Mouse (Mus musculus): ENCODE data around the gene Bcl7a. TPM values are rescaled to one million over a fixed set of nuclear protein-coding genes. Genes with fewer than 3 reads are reported as not detected.

Bcl7a gene
- polyA plus RNA-seq, 1 experiment from 2014 or later = 2.2 TPM

DNA sequence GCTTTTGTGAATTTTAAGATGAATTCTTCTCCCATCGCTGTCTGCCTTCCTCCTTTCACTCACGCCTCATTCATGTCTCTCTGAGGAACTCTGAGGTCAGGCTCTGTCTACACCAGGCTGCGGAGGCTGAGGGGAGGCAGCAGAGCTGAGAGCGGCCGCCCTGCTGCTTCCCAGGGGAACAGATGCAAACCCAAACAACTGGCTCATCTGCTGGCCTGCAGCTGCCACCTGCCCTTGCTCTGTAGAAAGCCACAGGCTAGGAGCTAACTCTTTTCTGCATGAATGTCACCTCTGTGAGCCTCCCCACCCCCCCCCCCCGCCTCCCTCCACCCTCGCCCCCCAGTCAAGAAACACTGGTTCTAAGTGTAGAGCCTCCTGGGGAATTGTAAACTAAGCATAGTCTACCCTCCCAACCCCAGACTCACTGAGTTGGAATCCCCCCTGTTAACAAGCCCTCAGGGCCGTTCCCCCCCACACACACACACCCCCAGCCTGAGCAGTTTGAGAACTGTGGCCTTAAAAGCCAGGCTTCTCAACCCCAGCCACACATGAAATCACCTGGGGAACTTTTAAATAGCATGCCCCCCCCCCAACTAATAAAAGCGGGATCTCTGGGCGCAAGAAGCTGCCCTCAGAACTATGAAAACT, 28.3 kb upstream of the Bcl7a start:
- Histone ChIP-seq H3K4me3 (ENCODE audit: inconsistent target) (no peak overlapping the region), H3K27ac (no peak overlapping the region), H3K79me2 (ENCODE audit: inconsistent target) (no peaks in the 10 kb centered on the region), H3K36me3 (ENCODE audit: inconsistent target) (no peaks in the 10 kb centered on the region)
- WGBS (ENCODE audit: missing documents) = 87% methylated on average over 8 of the region's 10 CpGs

DNA sequence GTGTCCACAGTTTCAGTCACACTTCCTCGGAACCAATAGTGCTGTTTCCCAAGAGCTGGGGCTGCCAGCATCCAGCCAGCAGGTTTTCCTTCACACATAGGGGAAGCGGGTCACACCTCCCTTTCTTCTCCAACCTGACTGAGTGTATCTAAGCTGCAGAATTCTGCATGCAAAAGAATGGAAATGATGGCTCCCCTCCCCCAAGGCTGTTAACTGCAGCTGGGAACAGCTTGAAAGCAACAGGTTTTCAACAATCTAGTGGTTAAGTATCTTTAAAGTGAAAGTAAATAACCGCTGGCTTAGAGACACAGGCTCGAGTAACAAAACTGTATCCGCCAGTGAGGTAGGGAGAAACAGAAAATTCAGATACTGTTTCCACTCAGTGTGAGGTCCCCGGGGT, 25.6 kb upstream of the Bcl7a start:
- Histone ChIP-seq H3K27ac (no peak overlapping the region), H3K79me2 (ENCODE audit: inconsistent target) (no peaks in the 10 kb centered on the region), H3K36me3 (ENCODE audit: inconsistent target) (no peaks in the 10 kb centered on the region), H3K4me3 (ENCODE audit: inconsistent target) (peak overlapping the region; percentile 31)
- 18% methylated on average over 5 of the region's 6 CpGs for WGBS (ENCODE audit: missing documents)

DNA sequence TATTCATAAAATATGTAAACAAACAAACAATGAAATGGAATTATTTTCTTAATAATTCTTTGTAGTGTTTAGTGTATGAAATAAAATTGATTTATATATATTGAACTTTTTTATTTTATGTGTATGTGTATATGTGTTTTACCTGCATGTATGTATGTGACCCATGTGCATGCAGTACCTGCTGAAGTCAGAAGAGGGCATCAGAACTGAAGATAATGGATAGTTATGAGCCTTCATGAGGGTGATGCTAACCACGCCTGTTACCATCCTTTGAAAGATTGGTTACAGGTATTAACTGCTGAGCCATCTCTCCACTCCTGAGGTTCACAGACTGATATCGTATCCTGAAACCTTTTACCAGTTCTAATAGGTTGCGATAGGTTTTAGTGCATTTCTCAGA, 23.5 kb upstream of the Bcl7a start:
- Histone ChIP-seq H3K27ac (no peak overlapping the region), H3K4me3 (ENCODE audit: inconsistent target) (no peak overlapping the region), H3K36me3 (ENCODE audit: inconsistent target) (no peaks in the 10 kb centered on the region), H3K79me2 (ENCODE audit: inconsistent target) (no peaks in the 10 kb centered on the region)
- 100% methylated on average over 3 of the region's 3 CpGs for WGBS (ENCODE audit: missing documents)

DNA sequence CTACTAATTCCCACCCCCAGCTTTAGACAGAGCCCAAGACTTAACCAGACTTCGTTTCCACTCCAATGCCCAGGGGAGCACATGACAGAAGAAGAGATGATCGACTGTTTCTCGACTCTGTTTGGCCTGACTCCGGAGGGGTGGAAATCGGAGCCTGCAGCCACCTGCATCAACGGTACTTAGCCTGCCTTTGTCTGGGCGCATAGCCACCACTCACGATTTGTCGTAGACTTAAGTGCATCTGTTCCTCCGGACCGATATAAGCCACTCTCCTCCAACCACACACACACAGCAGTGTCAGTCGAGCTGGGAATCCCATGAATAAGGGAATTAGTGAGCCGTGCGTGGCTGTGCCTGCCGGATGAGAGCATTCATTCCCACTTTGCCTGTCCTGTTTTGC, 19.4 kb upstream of the Bcl7a start:
- H3K36me3 ChIP-seq (ENCODE audit: inconsistent target) = no peaks in the 10 kb centered on the region
- H3K4me3 ChIP-seq (ENCODE audit: inconsistent target) = no peak overlapping the region
- H3K79me2 ChIP-seq (ENCODE audit: inconsistent target) = no peaks in the 10 kb centered on the region
- no peak overlapping the region for H3K27ac ChIP-seq
- 92% methylated on average over 15 of the region's 15 CpGs for WGBS (ENCODE audit: missing documents)

DNA sequence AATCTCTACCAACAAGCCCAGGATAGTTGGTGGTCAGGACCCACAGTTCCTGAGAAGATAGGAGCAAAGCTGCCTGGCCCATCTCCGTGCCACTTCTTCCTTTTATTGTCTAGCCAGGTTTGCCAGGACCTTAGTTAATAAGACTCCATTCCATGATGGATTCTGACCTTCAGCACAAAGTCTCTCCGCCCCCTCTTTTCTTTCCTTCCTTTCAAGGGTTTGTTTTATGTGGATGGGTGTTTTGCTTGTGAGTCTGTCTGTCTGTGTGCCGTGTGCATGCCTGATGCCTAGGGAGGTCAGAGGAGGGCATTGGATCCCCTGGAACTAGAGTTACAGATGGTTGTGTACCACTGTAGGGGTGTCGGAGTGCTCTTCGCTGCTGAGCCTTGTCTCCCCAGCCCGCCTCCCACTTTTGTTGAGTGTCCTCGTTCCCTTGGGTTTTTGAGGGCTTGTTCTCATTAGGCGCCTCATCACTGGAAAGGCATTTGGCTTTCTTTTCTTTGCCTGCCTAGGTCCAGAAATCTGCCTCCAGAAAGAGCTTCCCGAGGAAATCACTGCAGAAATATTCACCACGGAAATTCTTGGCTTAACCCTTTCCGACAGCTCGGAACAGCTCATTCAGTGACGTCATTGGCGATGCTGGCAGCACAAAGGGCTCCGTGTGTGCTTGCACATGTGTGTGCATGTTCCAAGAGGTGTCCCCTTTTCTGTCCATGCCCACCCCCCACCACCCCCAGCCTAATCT, 17.5 kb upstream of the Bcl7a start:
- H3K4me3 ChIP-seq (ENCODE audit: inconsistent target) = no peak overlapping the region
- WGBS (ENCODE audit: missing documents) = 89% methylated on average over 15 of the region's 15 CpGs
- no peak overlapping the region for H3K27ac ChIP-seq
- no peaks in the 10 kb centered on the region for H3K36me3 ChIP-seq (ENCODE audit: inconsistent target)
- no peaks in the 10 kb centered on the region for H3K79me2 ChIP-seq (ENCODE audit: inconsistent target)

DNA sequence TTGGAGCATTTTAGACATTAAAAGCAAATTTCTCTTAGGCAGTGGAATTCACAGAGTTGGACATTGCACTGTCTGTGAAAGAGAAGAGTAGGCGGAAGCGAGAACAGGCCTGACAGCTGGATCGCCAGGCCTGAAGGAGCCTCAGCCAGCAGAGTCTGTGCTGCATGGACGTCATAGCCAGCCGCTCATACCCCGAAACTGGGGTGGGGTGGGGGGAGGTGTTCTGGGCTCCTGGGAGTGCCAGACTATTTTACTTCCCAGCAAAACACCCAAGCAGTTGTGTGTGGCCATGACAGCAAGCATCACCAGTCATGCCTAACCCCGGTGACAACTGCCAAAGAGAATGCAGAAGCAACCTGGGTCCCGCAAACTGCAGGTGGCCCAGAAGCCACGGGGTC, 16.9 kb upstream of the Bcl7a start:
- 93% methylated on average over 9 of the region's 9 CpGs for WGBS (ENCODE audit: missing documents)
- no peaks in the 10 kb centered on the region for H3K79me2 ChIP-seq (ENCODE audit: inconsistent target)
- no peaks in the 10 kb centered on the region for H3K36me3 ChIP-seq (ENCODE audit: inconsistent target)
- H3K4me3 ChIP-seq (ENCODE audit: inconsistent target) = no peak overlapping the region
- H3K27ac ChIP-seq = no peak overlapping the region

DNA sequence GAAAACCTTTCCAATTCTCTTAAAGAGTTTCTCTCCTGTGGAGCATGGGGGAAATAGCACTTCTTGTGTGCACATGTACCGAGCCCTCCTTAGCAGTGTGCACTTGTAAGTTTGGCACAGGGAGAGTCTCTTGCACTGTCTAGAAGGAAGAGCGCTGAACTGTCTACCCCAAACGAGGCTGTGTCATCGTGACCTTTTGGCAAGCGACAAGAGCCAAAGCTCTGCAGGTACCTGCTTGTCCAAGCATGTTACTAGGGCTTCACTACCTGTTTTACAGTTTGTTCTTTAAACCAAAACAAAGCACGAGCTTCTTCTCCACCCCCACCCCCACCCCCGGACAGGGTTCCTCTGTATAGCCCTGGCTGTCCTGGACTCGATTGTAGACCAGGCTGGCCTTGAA, 15.9 kb upstream of the Bcl7a start:
- H3K36me3 ChIP-seq (ENCODE audit: inconsistent target) = no peaks in the 10 kb centered on the region
- H3K79me2 ChIP-seq (ENCODE audit: inconsistent target) = no peaks in the 10 kb centered on the region
- 81% methylated on average over 8 of the region's 8 CpGs for WGBS (ENCODE audit: missing documents)
- H3K4me3 ChIP-seq (ENCODE audit: inconsistent target) = no peak overlapping the region
- H3K27ac ChIP-seq = no peak overlapping the region

DNA sequence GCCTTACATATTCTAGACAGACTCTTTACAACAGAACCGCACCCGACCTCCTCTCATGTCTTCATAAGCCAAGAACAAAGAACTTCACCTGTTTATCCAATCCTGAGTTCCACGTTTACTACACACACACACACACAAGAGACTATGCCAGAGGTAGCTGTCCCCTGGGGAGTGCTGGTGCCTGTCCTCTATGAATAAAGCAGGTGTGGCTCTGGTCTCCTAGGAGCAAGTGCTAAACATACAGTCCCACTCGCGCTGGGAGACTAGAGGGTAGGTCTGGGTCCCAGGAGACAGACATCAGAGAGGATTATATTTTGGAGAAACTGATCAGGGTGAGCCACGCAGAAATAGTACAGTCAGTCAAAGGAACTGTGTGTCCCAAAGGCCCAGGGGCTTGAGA, 10.1 kb upstream of the Bcl7a start:
- H3K79me2 ChIP-seq (ENCODE audit: inconsistent target) = no peaks in the 10 kb centered on the region
- 95% methylated on average over 6 of the region's 6 CpGs for WGBS (ENCODE audit: missing documents)
- H3K4me3 ChIP-seq (ENCODE audit: inconsistent target) = no peak overlapping the region
- no peak overlapping the region for H3K27ac ChIP-seq
- no peaks in the 10 kb centered on the region for H3K36me3 ChIP-seq (ENCODE audit: inconsistent target)

DNA sequence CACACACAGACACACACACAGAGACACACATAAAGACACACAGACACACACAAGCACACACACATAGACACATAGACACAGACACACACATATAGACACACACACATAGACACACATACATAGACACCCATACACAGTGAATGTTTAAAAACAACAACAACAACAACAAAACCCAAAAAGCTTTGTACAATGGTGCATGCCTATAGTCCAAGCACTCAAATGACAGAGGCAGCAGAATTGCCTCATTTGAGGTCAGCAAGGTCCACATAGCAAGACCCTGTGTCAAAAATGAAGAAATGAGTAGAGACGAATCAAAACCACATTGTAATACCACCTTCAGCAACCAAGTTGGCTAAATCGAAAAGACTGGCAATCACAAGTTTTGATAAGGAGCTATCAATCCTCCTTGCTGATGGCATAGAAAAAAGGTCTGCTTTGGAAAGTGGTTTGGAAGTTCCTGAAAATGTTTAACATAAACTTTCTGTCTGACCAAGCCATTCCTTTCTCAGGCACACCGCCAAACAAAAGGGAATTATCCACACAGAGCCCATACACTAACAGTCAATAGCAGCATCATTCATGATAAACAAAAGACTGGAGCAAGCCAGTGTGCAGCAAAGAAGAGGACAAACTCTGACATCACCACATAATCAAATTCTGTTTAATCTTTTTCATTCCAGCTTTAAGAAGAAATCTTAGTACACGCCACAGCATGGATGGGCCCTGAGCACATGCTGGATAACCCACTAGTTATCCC, 7.3 kb upstream of the Bcl7a start:
- 94% methylated on average over 4 of the region's 4 CpGs for WGBS (ENCODE audit: missing documents)
- H3K4me3 ChIP-seq (ENCODE audit: inconsistent target) = no peak overlapping the region

DNA sequence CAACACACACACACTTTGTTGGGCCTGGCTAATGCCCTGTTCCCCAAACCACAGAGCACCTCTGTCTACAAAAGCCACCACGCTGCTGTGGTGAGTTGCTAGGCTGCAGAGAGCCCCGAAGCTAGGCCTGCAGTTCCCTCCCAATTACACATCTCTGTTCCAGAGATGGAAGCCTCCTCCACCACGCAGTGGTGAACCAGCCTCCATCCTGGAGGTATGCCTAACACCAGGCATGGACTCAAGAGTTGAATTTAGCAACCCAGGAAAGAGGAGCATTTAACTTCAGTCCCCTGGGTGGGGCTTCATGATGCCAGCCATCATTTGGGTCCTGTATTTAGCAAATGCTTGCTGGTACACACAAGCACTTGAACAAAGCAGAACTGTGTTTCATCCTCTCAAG, 5.2 kb upstream of the Bcl7a start:
- H3K79me2 ChIP-seq (ENCODE audit: inconsistent target) = no peaks in the 10 kb centered on the region
- no peaks in the 10 kb centered on the region for H3K36me3 ChIP-seq (ENCODE audit: inconsistent target)
- H3K27ac ChIP-seq = no peak overlapping the region
- H3K4me3 ChIP-seq (ENCODE audit: inconsistent target) = no peak overlapping the region
- WGBS (ENCODE audit: missing documents) = 34% methylated on average over 3 of the region's 3 CpGs

More for the DNA sequence above, 7.3 kb upstream of the Bcl7a start:
- H3K79me2 ChIP-seq (ENCODE audit: inconsistent target) = no peaks in the 10 kb centered on the region
- H3K36me3 ChIP-seq (ENCODE audit: inconsistent target) = no peaks in the 10 kb centered on the region
- no peak overlapping the region for H3K27ac ChIP-seq

DNA sequence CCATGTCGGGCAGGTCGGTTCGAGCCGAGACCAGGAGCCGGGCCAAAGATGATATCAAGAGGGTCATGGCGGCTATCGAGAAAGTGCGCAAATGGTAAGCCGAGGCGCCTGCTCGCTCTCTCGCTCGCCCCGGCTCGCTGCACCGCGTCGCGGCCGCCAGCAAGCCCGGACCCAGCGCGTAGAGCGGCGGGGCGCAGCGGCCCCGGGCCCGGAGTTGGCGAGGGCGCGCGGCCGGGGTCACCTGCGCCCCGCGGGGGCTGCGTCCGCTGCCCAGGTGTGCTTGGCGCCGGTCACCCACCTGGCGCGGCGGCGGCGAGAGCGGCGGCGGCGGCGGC, 961 bp downstream of the Bcl7a start:
- WGBS (ENCODE audit: missing documents) = 1% methylated on average over 42 of the region's 51 CpGs
- Histone ChIP-seq H3K79me2 (ENCODE audit: inconsistent target) (peaks cover 4% of the 10 kb centered on the region; the same call in 1 of the 2 replicates), H3K36me3 (ENCODE audit: inconsistent target) (no peaks in the 10 kb centered on the region), H3K27ac (no peak overlapping the region), H3K4me3 (ENCODE audit: inconsistent target) (peak overlapping the region; percentile 32)

DNA sequence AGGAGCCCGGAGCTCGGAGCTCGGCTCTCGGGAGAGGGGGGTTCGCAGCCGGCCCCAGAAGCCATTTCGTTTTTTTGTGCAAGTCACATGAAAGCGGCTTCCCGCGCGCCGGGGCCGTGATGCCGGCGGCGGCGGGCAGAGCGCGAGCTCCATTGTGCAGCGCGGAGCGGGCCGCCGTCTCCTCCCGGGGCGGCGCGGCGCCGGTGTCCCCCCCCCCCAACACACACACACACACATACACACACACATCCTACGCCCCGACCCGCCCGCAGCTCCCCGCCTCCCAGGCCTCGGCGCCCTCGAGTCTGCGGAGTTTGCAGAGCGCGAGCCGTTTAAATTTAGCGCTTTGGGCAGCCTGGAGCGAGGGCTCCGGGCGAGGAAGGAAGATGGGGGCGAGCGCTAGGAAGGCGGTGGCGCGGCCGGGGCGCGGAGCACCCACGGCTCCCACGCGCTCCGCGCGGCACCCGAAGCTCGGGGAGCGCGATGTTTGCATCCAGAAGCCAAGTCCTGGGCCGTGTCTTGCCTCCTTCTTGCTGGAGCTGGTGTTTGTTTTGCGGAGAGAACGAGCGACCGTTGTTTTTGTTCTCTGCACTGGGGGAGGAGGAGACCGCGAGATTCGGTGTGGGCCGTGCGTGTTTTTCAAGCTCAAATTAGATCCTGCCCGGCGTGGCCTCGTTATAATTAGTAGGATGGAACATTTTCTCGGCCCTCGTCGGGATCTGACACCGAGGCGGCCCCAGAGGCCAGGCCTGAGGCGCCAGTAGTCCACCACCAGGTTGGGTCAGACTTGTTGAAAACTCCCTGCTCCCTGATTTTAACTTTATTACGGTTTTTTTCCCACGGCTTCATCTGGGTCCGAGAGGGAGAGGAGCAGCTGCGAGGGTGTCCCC, 1.6 kb downstream of the Bcl7a start:
- H3K27ac ChIP-seq = no peak overlapping the region
- no peaks in the 10 kb centered on the region for H3K36me3 ChIP-seq (ENCODE audit: inconsistent target)
- WGBS (ENCODE audit: missing documents) = 2% methylated on average over 71 of the region's 87 CpGs

DNA sequence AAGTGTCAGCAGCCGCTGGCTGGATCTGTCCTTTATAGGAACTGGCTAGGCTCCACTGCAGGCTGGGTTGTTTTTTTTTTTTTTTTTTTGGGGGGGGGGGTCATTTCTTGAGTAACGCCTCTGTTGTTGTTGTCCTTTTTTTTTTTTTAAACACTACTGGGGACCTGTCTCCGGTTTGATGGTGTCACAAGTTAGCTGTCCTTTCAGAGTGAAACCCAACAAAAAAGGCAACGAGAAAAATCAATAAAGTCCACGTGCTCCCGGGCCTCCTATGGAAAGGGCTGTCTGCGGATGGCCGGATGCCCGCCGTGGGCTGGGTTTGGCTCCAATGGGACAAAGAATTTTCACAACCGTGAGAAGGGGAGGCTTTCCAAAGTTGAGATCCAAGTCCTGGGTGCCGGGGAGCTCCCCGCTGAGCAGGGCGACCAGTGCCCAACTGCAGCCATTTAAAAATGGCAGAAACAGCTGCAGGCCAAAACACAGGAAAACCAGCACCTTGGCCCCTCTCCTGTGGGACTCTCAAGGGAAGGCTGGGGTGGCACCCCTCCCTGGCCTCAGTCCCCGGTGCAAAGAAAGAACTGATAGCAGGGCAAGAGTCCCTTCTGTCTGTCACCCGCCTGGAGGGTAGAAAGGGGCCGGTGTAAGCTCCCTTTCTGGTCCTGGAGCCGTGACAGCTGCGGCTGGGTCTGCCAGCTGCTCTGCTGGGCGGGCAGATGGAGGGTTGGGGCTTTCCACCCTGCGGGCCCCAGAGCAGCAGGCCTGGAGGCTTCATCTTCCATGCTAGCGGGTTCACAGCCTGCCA, 2.4 kb downstream of the Bcl7a start:
- 35% methylated on average over 22 of the region's 22 CpGs for WGBS (ENCODE audit: missing documents)
- no peak overlapping the region for H3K27ac ChIP-seq
- H3K36me3 ChIP-seq (ENCODE audit: inconsistent target) = no peaks in the 10 kb centered on the region
- H3K4me3 ChIP-seq (ENCODE audit: inconsistent target) = peak overlapping the region; percentile 39
- H3K79me2 ChIP-seq (ENCODE audit: inconsistent target) = peaks cover 4% of the 10 kb centered on the region; the same call in 1 of the 2 replicates

More for the DNA sequence above, 1.6 kb downstream of the Bcl7a start:
- peak overlapping the region; percentile 39 for H3K4me3 ChIP-seq (ENCODE audit: inconsistent target)
- H3K79me2 ChIP-seq (ENCODE audit: inconsistent target) = peaks cover 4% of the 10 kb centered on the region; the same call in 1 of the 2 replicates

Measured in macrophage (primary cell).